Mouse (Mus musculus): ENCODE measurements around the gene Lpar5. TPM values are rescaled to one million over a fixed set of nuclear protein-coding genes. Genes with fewer than 3 reads are reported as not detected.

The Lpar5 gene
- polyA plus RNA-seq (2012; rRNA removed): 71.9 and 87.7 TPM in 2 replicates

DNA sequence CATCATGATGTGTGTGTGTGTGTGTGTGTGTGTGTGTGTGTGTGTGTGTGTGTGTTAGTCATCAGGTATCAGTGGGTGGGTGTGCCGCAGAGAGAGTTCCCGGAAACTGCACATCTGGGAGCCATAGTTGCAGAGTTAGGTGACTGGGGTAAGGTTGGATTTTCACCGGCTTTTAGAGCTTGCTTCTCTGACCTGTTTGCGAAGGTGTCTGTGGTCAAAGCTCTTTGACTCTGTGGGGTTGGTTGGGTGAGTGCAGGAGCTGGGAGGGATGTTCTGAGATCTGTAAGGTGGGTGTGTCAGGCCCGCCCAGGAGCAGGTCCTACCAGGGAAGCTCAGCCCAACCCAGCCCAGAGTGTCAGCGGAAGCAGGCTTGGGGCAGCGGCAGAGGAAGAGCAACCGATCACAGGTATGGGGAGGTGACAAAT lies at the start of gene Lpar5:
Gene Lpar5, plus strand, starts transcription at position 350 of the 425 bp plus-strand sequence.

DNA sequence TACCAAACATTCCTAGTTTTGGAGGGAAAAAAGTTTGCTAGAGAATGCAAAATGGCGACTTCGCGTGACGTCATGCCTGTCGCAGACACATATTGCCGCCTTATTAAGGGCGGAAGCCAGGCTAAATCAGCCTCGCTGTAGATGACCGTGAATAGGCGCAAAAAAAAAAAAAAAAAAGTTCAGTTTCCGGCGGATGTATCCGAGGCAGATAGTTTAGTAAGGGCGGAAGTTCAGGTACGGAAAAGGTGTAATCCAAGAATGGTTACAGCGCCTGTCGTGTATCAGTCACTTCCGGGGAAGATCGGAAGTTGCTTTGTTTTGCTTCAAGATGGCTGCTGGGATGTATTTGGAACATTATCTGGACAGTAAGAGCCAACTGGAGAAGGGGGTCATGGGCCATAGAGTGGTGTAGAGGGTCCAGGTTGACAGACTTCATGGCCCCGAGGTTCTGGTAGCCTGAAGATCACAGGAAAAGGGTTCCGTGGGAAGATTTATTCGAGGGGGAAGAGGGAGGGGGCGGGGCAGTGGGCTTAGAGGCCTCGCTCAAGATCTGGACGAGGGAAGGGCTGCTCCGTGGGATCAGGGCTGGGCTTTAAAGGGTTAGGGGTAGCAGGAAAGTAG lies 28.1 kb upstream of the Lpar5 start, which contains the start of gene Ing4:
Gene Ing4, plus strand, starts transcription at position 228 of the 621 bp plus-strand sequence.

DNA sequence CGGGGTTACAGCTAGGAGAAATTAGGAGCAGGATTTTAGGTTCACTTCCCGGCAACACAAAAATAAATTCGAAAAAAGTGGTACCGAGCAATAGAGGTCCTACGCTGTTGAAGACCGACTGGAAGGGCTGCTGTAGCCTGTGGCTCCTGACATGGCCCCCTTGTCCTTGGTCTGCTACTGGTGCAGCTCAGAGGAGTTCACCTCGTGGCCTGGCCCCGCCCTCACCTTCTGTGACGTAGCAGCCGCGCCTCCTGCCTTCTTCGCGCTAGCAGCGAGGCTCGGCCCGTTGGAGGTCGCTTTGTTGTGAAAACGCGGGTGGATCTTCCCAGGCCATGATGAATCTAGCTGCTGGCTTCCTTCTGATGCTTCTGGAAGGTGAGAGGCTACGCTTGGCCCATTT lies 18.0 kb upstream of the Lpar5 start, which contains the start of gene Acrbp:
Gene Acrbp, plus strand, starts transcription at position 12 of the 400 bp plus-strand sequence.

DNA sequence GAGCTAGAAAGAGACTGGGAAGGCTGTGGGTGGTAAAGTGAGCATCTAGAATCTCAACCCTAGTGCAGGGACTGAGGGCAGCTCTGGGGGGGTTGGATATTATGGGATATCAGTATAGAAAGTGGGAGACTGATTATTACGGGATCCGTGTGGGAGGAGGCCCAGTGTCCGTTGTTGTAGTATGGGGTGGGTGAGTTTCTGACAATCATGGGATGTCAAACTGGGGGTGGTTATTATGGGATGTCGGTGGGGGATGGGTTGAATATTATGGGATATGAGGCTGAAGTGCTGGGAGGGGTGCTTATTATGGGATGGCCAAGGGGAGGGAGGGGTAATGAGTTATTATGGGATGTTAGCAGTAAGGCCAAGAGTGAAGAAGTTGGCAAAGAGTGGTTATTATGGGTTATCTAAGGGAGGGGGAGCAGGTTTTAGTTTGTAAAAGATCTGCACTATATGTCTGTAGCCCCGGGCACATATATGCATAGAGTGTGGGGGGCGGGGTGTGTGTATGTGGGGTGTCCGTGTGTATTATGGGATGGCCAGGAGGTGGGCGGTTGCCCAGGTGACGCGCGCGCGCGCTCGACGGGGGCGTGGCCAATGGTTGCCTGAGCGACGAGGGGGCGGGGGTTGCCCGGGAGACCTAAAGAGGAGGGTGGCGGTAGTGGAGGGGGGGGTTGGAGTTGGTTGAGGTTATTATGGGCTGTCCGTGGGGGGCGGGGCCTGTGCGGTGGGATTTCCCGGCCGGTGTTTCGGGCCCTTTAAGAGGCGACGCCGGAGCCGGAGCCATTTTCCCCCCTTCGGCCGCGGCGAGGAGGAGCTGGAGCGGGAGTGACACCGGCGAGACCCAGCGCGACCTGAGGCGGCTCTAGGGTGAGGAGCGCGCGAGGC lies 27.9 kb downstream of the Lpar5 start, which contains the start of gene Chd4:
Gene Chd4, plus strand, starts transcription at position 591 of the 888 bp plus-strand sequence.

DNA sequence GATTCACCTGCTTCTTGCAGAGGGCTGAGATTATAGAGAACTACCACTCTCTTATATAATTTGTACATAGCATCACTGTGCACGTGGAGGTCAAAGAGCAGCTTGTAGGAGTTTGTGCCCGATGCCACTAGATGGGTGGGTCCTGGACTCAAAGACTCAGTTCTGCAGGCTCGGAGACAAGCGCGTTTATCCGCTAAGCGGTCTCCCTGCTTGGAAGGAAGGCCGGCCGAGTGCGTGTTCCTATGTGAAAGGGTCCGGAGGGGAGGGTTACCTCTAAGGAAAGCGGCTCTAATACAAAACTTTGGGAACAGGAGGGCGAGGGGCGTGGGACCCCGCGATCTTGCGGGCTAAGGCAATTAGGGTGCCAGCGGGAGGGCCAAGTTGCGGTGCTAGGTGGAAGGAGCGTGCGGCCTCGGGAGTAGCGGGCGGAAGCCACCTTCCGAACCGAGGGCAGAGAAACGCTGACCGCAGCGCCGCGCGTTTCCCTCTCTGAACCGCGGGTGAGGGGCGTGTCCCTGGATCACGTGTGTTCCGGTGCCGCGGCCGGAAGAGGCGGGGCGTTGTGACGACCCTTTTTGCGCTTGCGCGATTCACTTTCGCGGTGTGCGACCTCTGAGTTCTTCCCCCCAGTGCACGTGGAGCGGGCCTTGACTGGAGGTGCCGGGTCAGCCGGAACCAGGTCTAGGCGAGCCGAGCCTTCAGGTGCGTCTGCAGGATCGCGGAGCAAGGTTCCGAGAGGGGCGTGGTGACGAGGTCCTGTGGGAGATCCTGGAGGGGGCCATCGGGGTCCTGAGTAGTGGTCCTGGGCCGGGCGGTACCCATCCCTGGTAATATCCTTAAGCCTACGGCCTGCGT lies 63.8 kb downstream of the Lpar5 start, which contains the start of gene Nop2:
Gene Nop2, plus strand, starts transcription at position 608 of the 855 bp plus-strand sequence.

Other genes with a start within 250 kb of the Lpar5 start
- gene Usp5, start 238.4 kb upstream of the Lpar5 start, polyA plus RNA-seq (2012; rRNA removed): 66.9 and 70.4 TPM in 2 replicates
- 38.3 and 47.5 TPM in 2 replicates for gene Cdca3, start 238.4 kb upstream of the Lpar5 start, polyA plus RNA-seq (2012; rRNA removed)
- gene Gnb3, start 227.6 kb upstream of the Lpar5 start, polyA plus RNA-seq (2012; rRNA removed): 0.21 and 0.29 TPM in 2 replicates
- 25.9 and 26.2 TPM in 2 replicates for gene P3h3, start 210.2 kb upstream of the Lpar5 start, polyA plus RNA-seq (2012; rRNA removed)
- 2.3 and 2.7 TPM in 2 replicates for gene Gpr162, start 203.9 kb upstream of the Lpar5 start, polyA plus RNA-seq (2012; rRNA removed)
- 2.7 and 3.0 TPM in 2 replicates for gene Cd4, start 179.7 kb upstream of the Lpar5 start, polyA plus RNA-seq (2012; rRNA removed)
- 2.7 and 4.0 TPM in 2 replicates for gene Lag3, start 156.2 kb upstream of the Lpar5 start, polyA plus RNA-seq (2012; rRNA removed)
- 894 and 1,886 TPM in 2 replicates for gene Ptms, start 147.8 kb upstream of the Lpar5 start, polyA plus RNA-seq (2012; rRNA removed)
- gene Mlf2, start 136.5 kb upstream of the Lpar5 start, polyA plus RNA-seq (2012; rRNA removed): 357 and 413 TPM in 2 replicates
- 206 and 213 TPM in 2 replicates for gene Cops7a, start 102.4 kb upstream of the Lpar5 start, polyA plus RNA-seq (2012; rRNA removed)
- gene Pianp, start 71.2 kb upstream of the Lpar5 start, polyA plus RNA-seq (2012; rRNA removed): 8.4 and 8.6 TPM in 2 replicates
- 59.4 and 64.6 TPM in 2 replicates for gene Zfp384, start 58.8 kb upstream of the Lpar5 start, polyA plus RNA-seq (2012; rRNA removed)
- 37.5 and 37.7 TPM in 2 replicates for gene Ing4, start 28.2 kb upstream of the Lpar5 start, polyA plus RNA-seq (2012; rRNA removed)
- gene Acrbp, start 18.2 kb upstream of the Lpar5 start, polyA plus RNA-seq (2012; rRNA removed): 17.7 and 24.1 TPM in 2 replicates
- gene Chd4, start 28.1 kb downstream of the Lpar5 start, polyA plus RNA-seq (2012; rRNA removed): 88.5 and 103 TPM in 2 replicates
- gene Nop2, start 64.0 kb downstream of the Lpar5 start, polyA plus RNA-seq (2012; rRNA removed): 10.6 and 15.0 TPM in 2 replicates
- gene Iffo1, start 77.3 kb downstream of the Lpar5 start, polyA plus RNA-seq (2012; rRNA removed): 13.1 and 18.1 TPM in 2 replicates
- 3,801 and 3,939 TPM in 2 replicates for gene Gapdh, start 98.5 kb downstream of the Lpar5 start, polyA plus RNA-seq (2012; rRNA removed)
- gene Ncapd2, start 123.8 kb downstream of the Lpar5 start, polyA plus RNA-seq (2012; rRNA removed): 55.4 and 66.7 TPM in 2 replicates
- gene Mrpl51, start 123.9 kb downstream of the Lpar5 start, polyA plus RNA-seq (2012; rRNA removed): 61.8 and 98.5 TPM in 2 replicates
- 13.8 and 17.6 TPM in 2 replicates for gene Vamp1, start 147.6 kb downstream of the Lpar5 start, polyA plus RNA-seq (2012; rRNA removed)
- 25.7 and 34.2 TPM in 2 replicates for gene Tapbpl, start 163.9 kb downstream of the Lpar5 start, polyA plus RNA-seq (2012; rRNA removed)
- gene Cd27, start 169.1 kb downstream of the Lpar5 start, polyA plus RNA-seq (2012; rRNA removed): 1.7 and 2.4 TPM in 2 replicates
- 0.14 TPM in 1 of 2 replicates, not detected in the other for gene Tuba3a, start 218.1 kb downstream of the Lpar5 start, polyA plus RNA-seq (2012; rRNA removed)
- gene Ltbr, start 246.0 kb downstream of the Lpar5 start, polyA plus RNA-seq (2012; rRNA removed): 159 and 160 TPM in 2 replicates

All from colon, adult 2 months (tissue).